Mouse (Mus musculus) kidney, embryonic 14.5 days (tissue): Measurements from ENCODE around the gene Smarca4. TPM values are rescaled to one million over a fixed set of nuclear protein-coding genes. Genes with fewer than 3 reads are reported as not detected.

Experiments
- microRNA counts: library from miRNA; unstranded; fragments of <30 nt; microRNA quantifications from one replicate; lab custom pipeline; 2017
- microRNA-seq: library from miRNA; unstranded; fragments of <30 nt; microRNA quantifications from one replicate; pipeline ENCODE4, GENCODE M21; 2016
- polyA plus RNA-seq: library from polyadenylated mRNA; unstranded; fragments of >200 nt; fragmentation: Nextera tagmentation; extraction: Ambion mirVana; gene quantifications from 2 replicates; pipeline ENCODE4 v1.2.1, GENCODE M21; 2014

Smarca4 gene
- polyA plus RNA-seq, 1 experiment from 2014 or later = 125 TPM

MicroRNAs encoded within 50 kb of the gene (microRNA counts, 519-probe panel; counts per million panel counts)
- microRNA mmu-miR-1946b (lab: Ali Mortazavi, UCI) = not detected

Small RNAs within 50 kb of the gene (microRNA-seq; reads per million reads assigned to microRNA genes)
- gene Mir1946b = not detected

Other genes with a start within 250 kb of the Smarca4 start
- gene Ilf3, start 248.3 kb upstream of the Smarca4 start, polyA plus RNA-seq = 122 and 235 TPM in 2 replicates
- 55.7 and 76.0 TPM in 2 replicates for gene Qtrt1, start 204.3 kb upstream of the Smarca4 start, polyA plus RNA-seq
- 47.8 and 66.1 TPM in 2 replicates for gene Dnm2, start 191.3 kb upstream of the Smarca4 start, polyA plus RNA-seq
- gene Tmed1, start 105.9 kb upstream of the Smarca4 start, polyA plus RNA-seq = 118 and 156 TPM in 2 replicates
- 3.8 and 4.8 TPM in 2 replicates for gene AB124611, start 90.0 kb upstream of the Smarca4 start, polyA plus RNA-seq
- 46.9 and 60.3 TPM in 2 replicates for gene Carm1, start 69.3 kb upstream of the Smarca4 start, polyA plus RNA-seq
- gene Timm29, start 23.4 kb upstream of the Smarca4 start, polyA plus RNA-seq = 27.0 and 41.3 TPM in 2 replicates
- 23.4 and 24.0 TPM in 2 replicates for gene Yipf2, start 23.3 kb upstream of the Smarca4 start, polyA plus RNA-seq
- 13.2 and 15.8 TPM in 2 replicates for gene Ldlr, start 107.3 kb downstream of the Smarca4 start, polyA plus RNA-seq
- 139 and 150 TPM in 2 replicates for gene Spc24, start 144.1 kb downstream of the Smarca4 start, polyA plus RNA-seq
- 9.4 and 14.3 TPM in 2 replicates for gene Kank2, start 182.6 kb downstream of the Smarca4 start, polyA plus RNA-seq
- gene Angptl8, start 219.3 kb downstream of the Smarca4 start, polyA plus RNA-seq = 2.6 and 3.4 TPM in 2 replicates
- 31.9 and 39.7 TPM in 2 replicates for gene Dock6, start 236.5 kb downstream of the Smarca4 start, polyA plus RNA-seq